Mouse (Mus musculus) stomach, embryonic 15.5 days (tissue): ENCODE measurements around the gene R3hdml. TPM values are rescaled to one million over a fixed set of nuclear protein-coding genes. Genes with fewer than 3 reads are reported as not detected.
A peak's percentile ranks its signal among the peaks of the same experiment; 100 is the strongest.

Experiments
- ATAC-seq: fragments of 200-750 bp; cut with Nextera tagmentation; 2 replicates; pipeline ENCODE4 v1.8.0; 2017; ENCODE audit warnings: low read depth, moderate number of reproducible peaks, moderate TSS enrichment; ENCODE audit not compliant: insufficient read depth, low FRiP score
- H3K27ac ChIP-seq: fragments of 300-500 bp; sonication (generic); 2 replicates; pipeline ENCODE4 v1.5.1; 2015; ENCODE audit warnings: mild to moderate bottlenecking, inconsistent platforms
- H3K27me3 ChIP-seq: fragments of 300-500 bp; sonication (generic); replicated peaks from 2 replicates; pipeline ENCODE4 v1.6.1; 2015; ENCODE audit warnings: inconsistent platforms
- H3K36me3 ChIP-seq: fragments of 300-500 bp; sonication (generic); 2 replicates; pipeline ENCODE4 v1.6.1; 2015; ENCODE audit warnings: inconsistent platforms
- H3K4me1 ChIP-seq: fragments of 300-500 bp; sonication (generic); 2 replicates; pipeline ENCODE4 v1.6.1; 2015; ENCODE audit warnings: inconsistent platforms
- H3K4me2 ChIP-seq: fragments of 300-500 bp; sonication (generic); 2 replicates; pipeline ENCODE4 v1.6.1; 2015; ENCODE audit warnings: mild to moderate bottlenecking, inconsistent platforms
- H3K4me3 ChIP-seq: fragments of 300-500 bp; sonication (generic); replicated peaks from 2 replicates; pipeline ENCODE4 v1.5.1; 2015; ENCODE audit warnings: inconsistent platforms
- H3K9ac ChIP-seq: fragments of 300-500 bp; sonication (generic); 2 replicates; pipeline ENCODE4 v1.6.1; 2015; ENCODE audit warnings: inconsistent platforms
- H3K9me3 ChIP-seq: fragments of 300-500 bp; sonication (generic); 2 replicates; pipeline ENCODE4 v1.6.1; 2016; ENCODE audit warnings: inconsistent platforms
- WGBS: fragments of 180-500 bp; shearing (Covaris S2); methylation state at CpG from one replicate; pipeline ENCODE4 v1.1.7; 2015; 5-methylcytosine and 5-hydroxymethylcytosine counted together
- polyA plus RNA-seq: library from polyadenylated mRNA; unstranded; fragments of >200 nt; fragmentation: Nextera tagmentation; extraction: Ambion mirVana; gene quantifications from 2 replicates; pipeline ENCODE4 v1.2.1, GENCODE M21; 2015

R3hdml gene
- polyA plus RNA-seq, 1 experiment from 2014 or later, result 0.19 TPM

- 59% methylated on average over 5 of the region's 5 CpGs for WGBS
- no peaks in the 10 kb centered on the region for H3K9me3 ChIP-seq
- H3K27ac ChIP-seq, result no peak overlapping the region
- H3K9ac ChIP-seq, result no peak overlapping the region
- ATAC-seq, result no peak
- no peak overlapping the region for H3K4me3 ChIP-seq
- no peak overlapping the region for H3K4me2 ChIP-seq
- 0 out of 2 replicates have a peak, but pooled peaks cover 10% of the 10 kb centered on the region for H3K27me3 ChIP-seq
- H3K4me1 ChIP-seq, result 0 out of 2 replicates have a peak, but pooled peaks cover 4% of the 10 kb centered on the region
- no peaks in the 10 kb centered on the region for H3K36me3 ChIP-seq
Observed at GRCm38 (mm10) chr2:163462386-163462785, 29.7 kb upstream of the R3hdml start.

DNA sequence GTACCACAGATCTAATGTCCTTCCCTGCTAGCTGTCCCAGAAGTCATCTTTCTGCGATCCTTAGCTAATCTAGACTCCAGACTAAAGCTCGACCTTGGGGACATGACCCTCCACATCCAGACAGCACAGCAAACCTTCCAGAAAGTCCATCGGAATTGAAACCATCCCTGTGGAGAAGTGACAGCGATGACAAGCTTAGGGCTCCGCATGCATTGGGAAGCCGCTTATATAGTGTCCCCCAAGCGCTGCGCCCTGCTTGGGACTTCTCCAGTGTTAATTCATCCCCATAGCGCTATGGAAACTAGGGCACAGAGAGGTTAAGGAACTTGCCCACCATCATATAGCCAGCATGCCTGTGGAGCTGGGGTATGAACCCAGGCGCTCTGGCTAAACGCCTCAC lies 29.3 kb upstream of the R3hdml start:
- 0 out of 2 replicates have a peak, but pooled peaks cover 4% of the 10 kb centered on the region for H3K4me1 ChIP-seq
- no peaks in the 10 kb centered on the region for H3K9me3 ChIP-seq
- no peaks in the 10 kb centered on the region for H3K36me3 ChIP-seq
- H3K4me3 ChIP-seq, result no peak overlapping the region
- H3K9ac ChIP-seq, result no peak overlapping the region
- 68% methylated on average over 11 of the region's 11 CpGs for WGBS
- no peak overlapping the region for H3K27ac ChIP-seq
- H3K4me2 ChIP-seq, result no peak overlapping the region
- 0 out of 2 replicates have a peak, but pooled peaks cover 10% of the 10 kb centered on the region for H3K27me3 ChIP-seq
- ATAC-seq, result no peak

GRCm38 (mm10) chr2:163463251-163463769 lies 28.8 kb upstream of the R3hdml start:
- 49% methylated on average over 10 of the region's 10 CpGs for whole genome bisulfite sequencing
- H3K9ac ChIP-seq, result no peak overlapping the region
- H3K9me3 ChIP-seq, result no peaks in the 10 kb centered on the region
- 0 out of 2 replicates have a peak, but pooled peaks cover 4% of the 10 kb centered on the region for H3K4me1 ChIP-seq
- no peak overlapping the region for H3K27ac ChIP-seq
- ATAC-seq, result no peak
- 0 out of 2 replicates have a peak, but pooled peaks cover 10% of the 10 kb centered on the region for H3K27me3 ChIP-seq
- no peak overlapping the region for H3K4me3 ChIP-seq
- no peak overlapping the region for H3K4me2 ChIP-seq
- H3K36me3 ChIP-seq, result 0 out of 2 replicates have a peak, but pooled peaks cover 1% of the 10 kb centered on the region

DNA sequence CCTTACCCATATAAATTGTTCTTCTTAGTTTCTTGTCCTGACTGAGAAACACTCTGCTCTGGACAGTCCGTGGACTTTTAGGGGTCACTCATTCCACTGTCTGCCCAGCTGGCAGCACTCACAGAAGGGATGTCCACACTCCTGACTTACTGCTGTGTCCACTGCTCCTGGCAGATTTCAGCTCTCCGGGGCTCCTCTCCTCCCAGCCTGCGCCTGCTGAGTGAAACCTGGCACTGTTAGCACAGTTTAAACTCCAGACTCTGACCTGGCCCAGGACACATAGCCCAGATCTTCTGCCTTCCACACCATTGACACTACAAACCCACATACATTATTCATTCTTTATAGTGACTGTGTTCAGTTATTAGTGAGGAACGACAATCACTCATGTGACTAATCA lies 28.1 kb upstream of the R3hdml start:
- Histone ChIP-seq H3K4me2 (no peak overlapping the region), H3K4me1 (0 out of 2 replicates have a peak, but pooled peaks cover 2% of the 10 kb centered on the region), H3K27ac (no peak overlapping the region), H3K9ac (no peak overlapping the region), H3K36me3 (peaks cover 7% of the 10 kb centered on the region), H3K9me3 (no peaks in the 10 kb centered on the region), H3K4me3 (no peak overlapping the region), H3K27me3 (0 out of 2 replicates have a peak, but pooled peaks cover 4% of the 10 kb centered on the region)
- WGBS, result 59% methylated on average over 4 of the region's 4 CpGs
- ATAC-seq, result no peak

GRCm38 (mm10) chr2:163464562-163464961 lies 27.6 kb upstream of the R3hdml start:
- no peak overlapping the region for H3K4me2 ChIP-seq
- 54% methylated on average over 6 of the region's 6 CpGs for WGBS
- H3K9me3 ChIP-seq, result no peaks in the 10 kb centered on the region
- ATAC-seq, result no peak
- no peaks in the 10 kb centered on the region for H3K27me3 ChIP-seq
- H3K27ac ChIP-seq, result no peak overlapping the region
- no peak overlapping the region for H3K9ac ChIP-seq
- no peaks in the 10 kb centered on the region for H3K4me1 ChIP-seq
- no peak overlapping the region for H3K4me3 ChIP-seq
- peaks cover 10% of the 10 kb centered on the region for H3K36me3 ChIP-seq

DNA sequence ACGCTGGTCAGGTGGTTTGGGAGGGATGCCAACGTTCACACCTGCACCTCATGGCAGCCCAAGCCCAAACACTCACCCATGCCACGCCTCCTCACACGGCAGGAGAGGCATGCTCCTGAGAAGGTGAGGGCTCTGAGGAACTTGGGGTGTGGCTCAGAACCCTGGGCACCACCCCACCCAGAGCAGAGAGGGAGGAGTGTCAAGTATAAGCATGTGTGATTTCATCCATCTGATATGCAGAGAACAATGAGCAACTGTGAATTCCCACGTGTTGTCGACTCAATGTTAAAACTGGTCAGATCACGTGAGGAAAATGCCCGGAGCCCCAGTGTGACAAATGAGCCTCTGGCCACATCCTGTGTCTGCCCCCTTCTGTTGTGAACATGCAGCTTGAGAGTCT lies 25.3 kb upstream of the R3hdml start:
- ATAC-seq, result peak; percentile 72; the same call in 1 of the 2 replicates

GRCm38 (mm10) chr2:163467585-163467984 lies 24.5 kb upstream of the R3hdml start:
- 91% methylated on average over 6 of the region's 6 CpGs for WGBS
- H3K27ac ChIP-seq, result no peak overlapping the region
- peaks cover 10% of the 10 kb centered on the region for H3K36me3 ChIP-seq
- H3K9ac ChIP-seq, result no peak overlapping the region
- no peak for ATAC-seq
- H3K4me2 ChIP-seq, result no peak overlapping the region
- H3K4me1 ChIP-seq, result peaks cover 9% of the 10 kb centered on the region
- H3K9me3 ChIP-seq, result no peaks in the 10 kb centered on the region
- no peaks in the 10 kb centered on the region for H3K27me3 ChIP-seq
- no peak overlapping the region for H3K4me3 ChIP-seq

More for the DNA sequence above, 25.3 kb upstream of the R3hdml start:
- H3K4me1 ChIP-seq, result peaks cover 8% of the 10 kb centered on the region
- 39% methylated on average over 8 of the region's 8 CpGs for WGBS
- H3K36me3 ChIP-seq, result peaks cover 10% of the 10 kb centered on the region
- H3K4me2 ChIP-seq, result no peak overlapping the region
- no peak overlapping the region for H3K4me3 ChIP-seq
- H3K27me3 ChIP-seq, result no peaks in the 10 kb centered on the region
- no peak overlapping the region for H3K27ac ChIP-seq
- no peak overlapping the region for H3K9ac ChIP-seq
- H3K9me3 ChIP-seq, result no peaks in the 10 kb centered on the region

DNA sequence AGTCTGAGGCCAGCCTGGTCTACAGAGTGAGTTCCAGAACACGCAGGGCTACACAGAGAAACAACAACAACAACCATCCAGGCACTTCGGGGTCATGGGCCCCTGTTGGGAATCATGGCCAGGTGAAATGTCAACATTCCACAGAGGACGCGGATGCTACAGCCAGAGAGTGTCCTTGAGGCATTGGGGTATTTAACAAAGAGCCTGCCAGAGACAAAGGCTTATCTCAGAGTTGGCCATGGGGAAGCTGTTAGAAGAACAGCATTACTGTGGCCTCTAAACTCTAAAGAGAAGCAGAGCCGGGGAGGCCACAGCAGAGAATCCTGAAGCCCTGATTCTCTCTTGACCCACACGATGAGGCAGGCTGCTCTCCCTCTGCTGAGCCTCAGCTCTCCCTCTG lies 23.3 kb upstream of the R3hdml start:
- WGBS, result 88% methylated on average over 6 of the region's 6 CpGs
- Histone ChIP-seq H3K4me2 (no peak overlapping the region), H3K9me3 (no peaks in the 10 kb centered on the region), H3K36me3 (peaks cover 10% of the 10 kb centered on the region), H3K27me3 (no peaks in the 10 kb centered on the region), H3K4me1 (peaks cover 9% of the 10 kb centered on the region), H3K4me3 (no peak overlapping the region), H3K27ac (no peak overlapping the region), H3K9ac (no peak overlapping the region)
- no peak for ATAC-seq

DNA sequence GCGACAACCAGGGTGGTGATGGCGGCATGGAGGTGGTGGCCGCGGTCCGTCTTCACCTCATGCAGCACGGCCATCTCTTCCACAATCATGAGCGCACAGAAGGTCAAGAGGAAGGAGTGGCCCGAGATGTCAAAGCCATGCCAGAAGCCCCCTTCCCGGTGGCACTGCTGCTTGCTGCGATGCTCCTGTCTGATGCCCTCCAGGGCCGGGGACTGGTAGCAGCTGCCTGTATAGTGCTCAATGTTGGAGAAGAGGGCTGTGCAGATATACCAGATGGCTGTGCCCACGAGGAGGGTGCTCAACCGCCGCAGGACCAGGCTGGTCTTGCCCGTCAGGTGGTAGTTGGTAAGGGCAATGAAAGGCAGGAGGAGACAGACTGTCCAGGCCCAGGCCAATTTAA lies 22.4 kb upstream of the R3hdml start:
- H3K9me3 ChIP-seq, result no peaks in the 10 kb centered on the region
- H3K9ac ChIP-seq, result no peak overlapping the region
- H3K4me1 ChIP-seq, result peaks cover 9% of the 10 kb centered on the region
- WGBS, result 91% methylated on average over 15 of the region's 15 CpGs
- no peak overlapping the region for H3K4me2 ChIP-seq
- H3K4me3 ChIP-seq, result no peak overlapping the region
- peaks cover 10% of the 10 kb centered on the region for H3K36me3 ChIP-seq
- ATAC-seq, result no peak
- H3K27me3 ChIP-seq, result no peaks in the 10 kb centered on the region
- H3K27ac ChIP-seq, result no peak overlapping the region

DNA sequence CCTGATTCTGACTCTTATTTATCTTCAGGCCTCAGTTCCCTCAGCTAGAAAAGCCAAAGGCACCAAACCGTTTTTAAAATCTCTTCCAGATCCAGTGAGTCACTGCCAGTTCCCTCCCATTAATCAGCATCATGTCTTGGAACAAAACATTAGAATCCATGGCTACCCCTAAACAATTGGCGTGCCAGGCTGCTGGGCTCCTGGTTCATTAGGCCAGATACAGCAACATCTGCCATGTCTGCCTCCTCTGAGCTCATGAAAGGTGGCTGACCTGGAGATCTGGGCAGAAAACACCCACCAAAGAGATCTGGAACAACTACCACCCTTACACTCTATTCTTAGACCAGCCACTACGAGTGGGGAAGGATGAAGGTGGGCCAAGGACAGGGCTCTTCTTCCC lies 21.0 kb upstream of the R3hdml start:
- H3K27ac ChIP-seq, result no peak overlapping the region
- no peak for ATAC-seq
- H3K9ac ChIP-seq, result no peak overlapping the region
- H3K4me3 ChIP-seq, result peak overlapping the region; percentile 87; the same call in 1 of the 2 replicates
- peaks cover 10% of the 10 kb centered on the region for H3K36me3 ChIP-seq
- peak overlapping the region; percentile 86 for H3K4me2 ChIP-seq
- no peaks in the 10 kb centered on the region for H3K9me3 ChIP-seq
- 72% methylated on average over 3 of the region's 3 CpGs for WGBS
- H3K27me3 ChIP-seq, result no peaks in the 10 kb centered on the region
- peaks cover 9% of the 10 kb centered on the region for H3K4me1 ChIP-seq

DNA sequence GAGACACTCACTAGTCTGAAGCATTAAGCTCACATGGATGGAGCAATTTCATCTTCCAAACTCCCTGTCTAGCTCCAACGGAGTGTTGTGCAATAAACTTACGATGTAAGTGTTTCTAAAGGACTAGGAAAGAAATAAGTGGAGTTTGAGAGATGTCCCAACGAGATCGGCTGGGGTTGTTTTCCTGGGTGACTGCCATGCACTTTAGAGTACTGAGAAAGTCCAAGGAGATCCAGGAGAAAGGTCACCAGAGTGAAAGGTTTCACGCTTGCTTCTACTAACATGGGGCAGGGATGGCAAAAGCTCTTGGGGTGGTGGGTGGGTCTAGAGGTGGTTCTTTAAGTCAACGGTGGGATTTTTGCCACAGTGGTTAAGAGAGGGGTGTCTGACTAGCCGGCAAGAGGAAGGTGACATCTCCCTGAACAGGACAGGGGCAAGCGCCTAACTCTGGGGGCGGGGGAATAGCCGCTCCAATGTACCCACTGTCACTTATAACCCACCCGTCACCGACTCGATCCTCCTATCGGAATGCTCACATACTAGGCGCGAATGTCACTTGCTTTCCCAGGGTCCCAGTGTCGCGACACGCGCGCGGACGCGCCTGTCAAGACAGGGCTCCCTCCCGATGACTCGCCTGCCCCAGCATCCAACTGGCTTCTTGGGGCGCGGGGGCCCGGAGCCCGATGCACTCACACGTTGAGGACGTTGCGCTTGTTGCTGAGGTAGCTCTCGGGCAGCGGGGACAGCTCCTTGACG lies 20.2 kb upstream of the R3hdml start:
- Histone ChIP-seq H3K9me3 (no peaks in the 10 kb centered on the region), H3K27ac (peak overlapping the region; percentile 74; the same call in 1 of the 2 replicates), H3K36me3 (peaks cover 10% of the 10 kb centered on the region), H3K4me1 (peaks cover 9% of the 10 kb centered on the region), H3K4me2 (peak overlapping the region; percentile 86), H3K4me3 (peak overlapping the region; percentile 87), H3K9ac (peak overlapping the region; percentile 65), H3K27me3 (no peaks in the 10 kb centered on the region)
- 3% methylated on average over 36 of the region's 36 CpGs for WGBS
- ATAC-seq, result peak; percentile 74

GRCm38 (mm10) chr2:163472466-163472851 lies 19.7 kb upstream of the R3hdml start, which contains the start of gene Fitm2:
Fitm2 (minus strand) TSS chr2:163472629.
- under 1% methylated on average over 30 of the region's 30 CpGs for WGBS
- Histone ChIP-seq H3K9me3 (no peaks in the 10 kb centered on the region), H3K36me3 (peaks cover 10% of the 10 kb centered on the region), H3K4me3 (peak within 1 kb of the TSS; percentile 87), H3K4me2 (peak within 1 kb of the TSS; percentile 86), H3K27me3 (no peaks in the 10 kb centered on the region), H3K27ac (peak within 1 kb of the TSS; percentile 74; the same call in 1 of the 2 replicates), H3K9ac (peak within 1 kb of the TSS; percentile 65), H3K4me1 (peaks cover 9% of the 10 kb centered on the region)
- ATAC-seq, result peak; percentile 92
